Mouse (Mus musculus) liver, embryonic 16.5 days (tissue): Measurements from ENCODE around the gene Palm. TPM values are rescaled to one million over a fixed set of nuclear protein-coding genes. Genes with fewer than 3 reads are reported as not detected.
A peak's percentile ranks its signal among the peaks of the same experiment; 100 is the strongest.

Source experiments
- ATAC-seq: fragments of 200-750 bp; cut with Nextera tagmentation; 2 replicates; pipeline ENCODE4 v1.8.0; 2017; ENCODE audit warnings: low read depth, mild to moderate bottlenecking, moderate number of reproducible peaks, moderate library complexity
- H3K27ac ChIP-seq: fragments of 300-500 bp; sonication (generic); 2 replicates; pipeline ENCODE4 v1.5.1; 2014; ENCODE audit warnings: mild to moderate bottlenecking, low read length
- H3K27me3 ChIP-seq: fragments of 300-500 bp; sonication (generic); 2 replicates; pipeline ENCODE4 v1.6.1; 2014; ENCODE audit warnings: low read depth, low read length, mixed read lengths; ENCODE audit not compliant: control insufficient read depth, insufficient read depth
- H3K36me3 ChIP-seq: fragments of 300-500 bp; sonication (generic); 2 replicates; pipeline ENCODE4 v1.6.1; 2014; ENCODE audit warnings: mild to moderate bottlenecking; ENCODE audit not compliant: control insufficient read depth, insufficient read depth
- H3K4me1 ChIP-seq: fragments of 300-500 bp; sonication (generic); 2 replicates; pipeline ENCODE4 v1.6.1; 2014; ENCODE audit warnings: low read depth, low read length, mixed read lengths; ENCODE audit not compliant: control insufficient read depth
- H3K4me2 ChIP-seq: fragments of 300-500 bp; sonication (generic); 2 replicates; pipeline ENCODE4 v1.6.1; 2014; ENCODE audit warnings: low read depth, low read length, mixed read lengths
- H3K4me3 ChIP-seq: fragments of 300-500 bp; sonication (generic); 2 replicates; pipeline ENCODE4 v1.5.1; 2014; ENCODE audit warnings: low read depth, mild to moderate bottlenecking, low read length
- H3K9ac ChIP-seq: fragments of 300-500 bp; sonication (generic); 2 replicates; pipeline ENCODE4 v1.6.1; 2014; ENCODE audit warnings: low read depth, low read length
- H3K9me3 ChIP-seq: fragments of 300-500 bp; sonication (generic); replicated peaks from 2 replicates; pipeline ENCODE4 v1.6.1; 2016; ENCODE audit warnings: low read length; ENCODE audit not compliant: control insufficient read depth
- WGBS: fragments of 180-500 bp; shearing (Covaris S2); extraction: QIAGEN DNeasy Blood & Tissue Kit; methylation state at CpG from one replicate; pipeline ENCODE4 v1.1.7; 2014; ENCODE audit not compliant: insufficient replicate concordance; 5-methylcytosine and 5-hydroxymethylcytosine counted together
- polyA plus RNA-seq: library from polyadenylated mRNA; unstranded; fragments of >200 nt; fragmentation: Nextera tagmentation; extraction: Ambion mirVana; gene quantifications from 2 replicates; pipeline ENCODE4 v1.2.1, GENCODE M21; 2015

The Palm gene
- polyA plus RNA-seq, 1 experiment from 2014 or later: 8.0 TPM

GRCm38 (mm10) chr10:79811736-79812637 is 18.6 kb downstream of the Palm start:
- 23% methylated on average over 15 of the region's 15 CpGs for WGBS
- no peak overlapping the region for H3K4me2 ChIP-seq
- no peak overlapping the region for H3K4me3 ChIP-seq
- no peaks in the 10 kb centered on the region for H3K36me3 ChIP-seq
- no peak overlapping the region for H3K9ac ChIP-seq
- no peak overlapping the region for H3K27ac ChIP-seq
- peaks cover 10% of the 10 kb centered on the region for H3K4me1 ChIP-seq
- ATAC-seq: peak; percentile 38; the same call in 1 of the 2 replicates
- H3K9me3 ChIP-seq: no peaks in the 10 kb centered on the region
- H3K27me3 ChIP-seq: no peaks in the 10 kb centered on the region

- H3K4me3 ChIP-seq: no peak overlapping the region
- 0 out of 2 replicates have a peak, but pooled peaks have one; percentile 11 for ATAC-seq
- peaks cover 4% of the 10 kb centered on the region; the same call in 1 of the 2 replicates for H3K4me1 ChIP-seq
- WGBS: 59% methylated on average over 5 of the region's 5 CpGs
- no peaks in the 10 kb centered on the region for H3K36me3 ChIP-seq
- H3K4me2 ChIP-seq: no peak overlapping the region
- no peaks in the 10 kb centered on the region for H3K9me3 ChIP-seq
- no peak overlapping the region for H3K27ac ChIP-seq
- H3K27me3 ChIP-seq: no peaks in the 10 kb centered on the region
- H3K9ac ChIP-seq: no peak overlapping the region
Measured at GRCm38 (mm10) chr10:79814271-79814842, 21.0 kb downstream of the Palm start.

- WGBS: 70% methylated on average over 12 of the region's 12 CpGs
- peak; percentile 25; the same call in 1 of the 2 replicates for ATAC-seq
- H3K4me1 ChIP-seq: peaks cover 4% of the 10 kb centered on the region; the same call in 1 of the 2 replicates
- no peaks in the 10 kb centered on the region for H3K36me3 ChIP-seq
- H3K9ac ChIP-seq: no peak overlapping the region
- H3K27ac ChIP-seq: no peak overlapping the region
- H3K4me2 ChIP-seq: no peak overlapping the region
- H3K27me3 ChIP-seq: no peaks in the 10 kb centered on the region
- no peak overlapping the region for H3K4me3 ChIP-seq
- H3K9me3 ChIP-seq: no peaks in the 10 kb centered on the region
Measured at GRCm38 (mm10) chr10:79815671-79816494, 22.5 kb downstream of the Palm start.

GRCm38 (mm10) chr10:79817111-79817510 is 23.7 kb downstream of the Palm start:
- 46% methylated on average over 2 of the region's 2 CpGs for WGBS
- ATAC-seq: no peak
- no peak overlapping the region for H3K9ac ChIP-seq
- no peak overlapping the region for H3K27ac ChIP-seq
- no peak overlapping the region for H3K4me2 ChIP-seq
- H3K4me3 ChIP-seq: no peak overlapping the region
- H3K27me3 ChIP-seq: no peaks in the 10 kb centered on the region
- no peaks in the 10 kb centered on the region for H3K9me3 ChIP-seq
- peaks cover 4% of the 10 kb centered on the region; the same call in 1 of the 2 replicates for H3K4me1 ChIP-seq
- no peaks in the 10 kb centered on the region for H3K36me3 ChIP-seq

- no peak for ATAC-seq
Measured at GRCm38 (mm10) chr10:79818225-79818624, 24.9 kb downstream of the Palm start.

GRCm38 (mm10) chr10:79819606-79820005 is 26.2 kb downstream of the Palm start:
- Histone ChIP-seq H3K27me3 (no peaks in the 10 kb centered on the region), H3K36me3 (no peaks in the 10 kb centered on the region), H3K4me1 (peaks cover 8% of the 10 kb centered on the region), H3K27ac (no peak overlapping the region), H3K9ac (no peak overlapping the region), H3K4me2 (no peak overlapping the region), H3K9me3 (no peaks in the 10 kb centered on the region), H3K4me3 (no peak overlapping the region)
- no peak for ATAC-seq
- 80% methylated on average over 17 of the region's 17 CpGs for WGBS

More at GRCm38 (mm10) chr10:79818225-79818624, 24.9 kb downstream of the Palm start:
- Histone ChIP-seq H3K4me3 (no peak overlapping the region), H3K4me2 (no peak overlapping the region), H3K27me3 (no peaks in the 10 kb centered on the region), H3K9me3 (no peaks in the 10 kb centered on the region), H3K4me1 (peaks cover 8% of the 10 kb centered on the region), H3K9ac (no peak overlapping the region), H3K36me3 (no peaks in the 10 kb centered on the region), H3K27ac (no peak overlapping the region)
- 47% methylated on average over 4 of the region's 4 CpGs for WGBS

- Histone ChIP-seq H3K4me1 (peaks cover 5% of the 10 kb centered on the region), H3K36me3 (no peaks in the 10 kb centered on the region), H3K27me3 (no peaks in the 10 kb centered on the region), H3K9ac (no peak overlapping the region), H3K9me3 (no peaks in the 10 kb centered on the region), H3K27ac (no peak overlapping the region), H3K4me3 (no peak overlapping the region), H3K4me2 (no peak overlapping the region)
- WGBS: 63% methylated on average over 8 of the region's 8 CpGs
- ATAC-seq: no peak
Measured at GRCm38 (mm10) chr10:79820277-79820676, 26.9 kb downstream of the Palm start.

GRCm38 (mm10) chr10:79820782-79821181 is 27.4 kb downstream of the Palm start, which contains the start of gene Misp:
Gene Misp (plus strand): TSS chr10:79820989.
- no peaks in the 10 kb centered on the region for H3K9me3 ChIP-seq

More at GRCm38 (mm10) chr10:79820782-79821181, 27.4 kb downstream of the Palm start, which contains the start of gene Misp:
- no peak within 1 kb of the TSS for H3K4me2 ChIP-seq
- no peak within 1 kb of the TSS for H3K9ac ChIP-seq
- 53% methylated on average over 11 of the region's 11 CpGs for WGBS
- peaks cover 4% of the 10 kb centered on the region for H3K4me1 ChIP-seq
- H3K36me3 ChIP-seq: no peaks in the 10 kb centered on the region
- H3K27ac ChIP-seq: no peak within 1 kb of the TSS
- H3K27me3 ChIP-seq: no peaks in the 10 kb centered on the region
- ATAC-seq: no peak
- no peak within 1 kb of the TSS for H3K4me3 ChIP-seq
